Mouse (Mus musculus): Measurements from ENCODE around the gene Gm10974. TPM values are rescaled to one million over a fixed set of nuclear protein-coding genes. Genes with fewer than 3 reads are reported as not detected.

Gene Gm10974
- total and polyA plus RNA-seq, 3 experiments, result not detected

- no peaks in the 10 kb centered on the region for H3K9me3 ChIP-seq (replicated peaks; ENCODE audit: insufficient read depth, low read length)
- no peaks in the 10 kb centered on the region for H3K4me1 ChIP-seq (ENCODE audit: control insufficient read depth in 1 of 2, insufficient read depth in 2 of 2, low read length in 2 of 2)
- H3K27me3 ChIP-seq (ENCODE audit: control insufficient read depth in 1 of 2, insufficient read depth in 2 of 2, low read length in 2 of 2), result peaks cover 2 to 6% of the 10 kb centered on the region in 2 experiments; a peak in 3 of 4 replicates
- no peak overlapping the region for H3K9ac ChIP-seq (ENCODE audit: control insufficient read depth, low read depth, low read length, poor library complexity, severe bottlenecking)
- no peak for DNase-seq (ENCODE audit: low read depth, low spot score)
- no peak overlapping the region for H3K27ac ChIP-seq (ENCODE audit: control insufficient read depth, low read depth, low read length)
- H3K36me3 ChIP-seq (ENCODE audit: control insufficient read depth in 1 of 2, insufficient read depth in 2 of 2, low read length in 2 of 2), result no peaks in the 10 kb centered on the region
- no peak overlapping the region for H3K4me3 ChIP-seq (ENCODE audit: control insufficient read depth in 1 of 2, insufficient read depth in 1 of 2, low read depth in 2 of 2, low read length in 2 of 2)
- H3K79me2 ChIP-seq (ENCODE audit: control insufficient read depth, insufficient read depth, low read length, poor library complexity), result no peaks in the 10 kb centered on the region
- no peak for TF ChIP-seq ZKSCAN1 (IDR thresholded peaks at IDR 0.05; ENCODE audit: low read depth, low read length)
- TF ChIP-seq UBTF (IDR thresholded peaks at IDR 0.05; ENCODE audit: borderline replicate concordance, insufficient read depth, low read depth, low read length), result no peak
- TF ChIP-seq BHLHE40 (IDR thresholded peaks at IDR 0.05; ENCODE audit: borderline replicate concordance, low read depth, low read length), result no peak
- no peak for TF ChIP-seq CHD2 (IDR thresholded peaks at IDR 0.05; ENCODE audit: low read length)
- TF ChIP-seq POLR2AphosphoS5 (IDR thresholded peaks at IDR 0.05; ENCODE audit: borderline replicate concordance, low read depth, low read length), result no peak
- TF ChIP-seq MYB (IDR thresholded peaks at IDR 0.05; ENCODE audit: low read depth, low read length), result no peak
- TF ChIP-seq MEF2A (IDR thresholded peaks at IDR 0.05; ENCODE audit: extremely low read depth, insufficient replicate concordance, low read depth, low read length, poor library complexity, severe bottlenecking), result no peak
- no peak for TF ChIP-seq ZMIZ1 (IDR thresholded peaks at IDR 0.05; ENCODE audit: low read depth, low read length)
- no peak for TF ChIP-seq E2F4 (IDR thresholded peaks at IDR 0.05; ENCODE audit: borderline replicate concordance, low read depth, low read length)
- no peak for TF ChIP-seq USF2 (IDR thresholded peaks at IDR 0.05; ENCODE audit: borderline replicate concordance in 1 of 2, insufficient read depth in 1 of 2, low read depth in 1 of 2, low read length in 2 of 2)
- no peak for TF ChIP-seq ETS1 (IDR thresholded peaks at IDR 0.05; ENCODE audit: low read depth, low read length)
- TF ChIP-seq MXI1 (IDR thresholded peaks at IDR 0.05; ENCODE audit: low read depth, low read length), result no peak
These were observed 40.4 kb downstream of the Gm10974 start for GRCm38 (mm10) chr7:66405951-66406721.

GRCm38 (mm10) chr7:66406971-66407370, 41.3 kb downstream of the Gm10974 start:
- Histone ChIP-seq H3K4me1 (ENCODE audit: control insufficient read depth in 1 of 2, insufficient read depth in 2 of 2, low read length in 2 of 2) (no peaks in the 10 kb centered on the region), H3K4me3 (ENCODE audit: control insufficient read depth in 1 of 2, insufficient read depth in 1 of 2, low read depth in 2 of 2, low read length in 2 of 2) (no peak overlapping the region), H3K27me3 (ENCODE audit: control insufficient read depth in 1 of 2, insufficient read depth in 2 of 2, low read length in 2 of 2) (peaks cover 2 to 6% of the 10 kb centered on the region in 2 experiments; a peak in 3 of 4 replicates), H3K36me3 (ENCODE audit: control insufficient read depth in 1 of 2, insufficient read depth in 2 of 2, low read length in 2 of 2) (no peaks in the 10 kb centered on the region), H3K79me2 (ENCODE audit: control insufficient read depth, insufficient read depth, low read length, poor library complexity) (no peaks in the 10 kb centered on the region), H3K27ac (ENCODE audit: control insufficient read depth, low read depth, low read length) (no peak overlapping the region), H3K9me3 (replicated peaks; ENCODE audit: insufficient read depth, low read length) (no peaks in the 10 kb centered on the region), H3K9ac (ENCODE audit: control insufficient read depth, low read depth, low read length, poor library complexity, severe bottlenecking) (no peak overlapping the region)
- DNase-seq (ENCODE audit: low read depth, low spot score), result no peak
- TF ChIP-seq KAT2A (conservative IDR thresholded peaks at IDR 0.05; ENCODE audit: low read depth, low read length), result no peak
- no peak for TF ChIP-seq ETS1 (IDR thresholded peaks at IDR 0.05; ENCODE audit: low read depth, low read length)
- no peak for TF ChIP-seq TCF12 (IDR thresholded peaks at IDR 0.05; ENCODE audit: low read depth, low read length)
- TF ChIP-seq ZMIZ1 (IDR thresholded peaks at IDR 0.05; ENCODE audit: low read depth, low read length), result no peak
- TF ChIP-seq USF1 (IDR thresholded peaks at IDR 0.05; ENCODE audit: low read depth, low read length), result no peak
- TF ChIP-seq POLR2AphosphoS5 (IDR thresholded peaks at IDR 0.05; ENCODE audit: borderline replicate concordance, low read depth, low read length), result no peak
- TF ChIP-seq POLR2A (IDR thresholded peaks at IDR 0.05; ENCODE audit: control insufficient read depth in 1 of 2, insufficient read depth in 1 of 2, low read depth in 1 of 2, low read length in 2 of 2, poor library complexity in 1 of 2), result no peak
- no peak for TF ChIP-seq SIN3A (IDR thresholded peaks at IDR 0.05; ENCODE audit: low read length)
- TF ChIP-seq EP300 (IDR thresholded peaks at IDR 0.05; ENCODE audit: low read depth in 1 of 2, low read length in 2 of 2), result no peak
- TF ChIP-seq MYB (IDR thresholded peaks at IDR 0.05; ENCODE audit: low read depth, low read length), result no peak
- no peak for TF ChIP-seq USF2 (IDR thresholded peaks at IDR 0.05; ENCODE audit: borderline replicate concordance in 1 of 2, insufficient read depth in 1 of 2, low read depth in 1 of 2, low read length in 2 of 2)
- TF ChIP-seq RAD21 (IDR thresholded peaks at IDR 0.05; ENCODE audit: low read depth, low read length), result no peak
- TF ChIP-seq TBP (IDR thresholded peaks at IDR 0.05; ENCODE audit: low read depth, low read length), result no peak
- TF ChIP-seq CHD2 (IDR thresholded peaks at IDR 0.05; ENCODE audit: low read length), result no peak
- TF ChIP-seq GATA1 (IDR thresholded peaks at IDR 0.05; ENCODE audit: low read depth, low read length), result no peak
- TF ChIP-seq JUND (IDR thresholded peaks at IDR 0.05; ENCODE audit: low read depth, low read length), result no peak
- no peak for TF ChIP-seq CHD1 (IDR thresholded peaks at IDR 0.05; ENCODE audit: low read depth, low read length)

All from MEL (cell line).